Mouse (Mus musculus) spleen, postnatal 14 days (tissue): Measurements from ENCODE around the gene Trip12.

ENCODE experiments used
- DNase-seq, 2 experiments: peaks; one replicate each; pipeline ENCODE4 v3.0.0; 2021 to 2022; ENCODE audit warnings: low spot score in 2 of 2

Gene Trip12

DNA sequence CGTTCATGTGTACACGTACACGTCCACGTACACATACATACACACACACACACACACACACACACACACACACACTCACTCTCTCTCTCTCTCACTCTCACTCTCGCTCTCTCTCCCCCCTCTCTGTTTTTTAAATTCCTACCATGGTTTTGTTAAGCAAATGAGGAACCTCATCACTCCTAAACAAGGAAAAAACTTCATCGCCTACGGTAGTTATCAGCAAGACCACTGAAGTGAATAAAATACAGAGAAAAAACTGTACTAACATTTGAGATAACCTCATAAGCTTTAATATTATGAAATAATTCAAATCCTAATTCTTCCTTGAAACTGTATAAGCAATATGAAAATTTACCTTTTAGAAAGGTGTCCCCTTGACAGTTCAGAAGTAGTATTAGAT is 45.0 kb downstream of the Trip12 start:
- no peak for DNase-seq

- DNase-seq: no peak
These were observed 48.9 kb downstream of the Trip12 start for GRCm38 (mm10) chr1:84791393-84791792.

DNA sequence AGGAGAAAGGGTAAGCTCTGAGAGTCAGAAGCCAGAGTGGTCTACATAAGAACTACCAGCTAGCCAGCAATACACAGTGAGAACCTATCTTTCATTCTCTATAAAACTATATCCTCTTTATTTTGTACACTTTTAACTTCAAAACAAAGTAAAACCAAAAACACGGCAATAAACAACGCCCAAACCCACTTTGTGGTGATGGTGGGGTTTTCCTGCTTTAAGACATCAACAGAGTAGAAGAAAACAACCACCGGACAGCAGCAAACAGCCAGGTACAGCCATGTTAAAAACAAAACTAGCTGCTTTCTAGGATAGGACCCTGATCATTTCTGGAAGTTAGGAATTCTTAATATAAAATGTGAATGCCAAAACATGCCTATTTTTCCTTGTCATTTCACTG is 59.7 kb downstream of the Trip12 start:
- no peak for DNase-seq

- no peak for DNase-seq
These were observed 62.9 kb downstream of the Trip12 start for GRCm38 (mm10) chr1:84777455-84777854.

GRCm38 (mm10) chr1:84758843-84759242 is 81.5 kb downstream of the Trip12 start:
- no peak for DNase-seq

DNA sequence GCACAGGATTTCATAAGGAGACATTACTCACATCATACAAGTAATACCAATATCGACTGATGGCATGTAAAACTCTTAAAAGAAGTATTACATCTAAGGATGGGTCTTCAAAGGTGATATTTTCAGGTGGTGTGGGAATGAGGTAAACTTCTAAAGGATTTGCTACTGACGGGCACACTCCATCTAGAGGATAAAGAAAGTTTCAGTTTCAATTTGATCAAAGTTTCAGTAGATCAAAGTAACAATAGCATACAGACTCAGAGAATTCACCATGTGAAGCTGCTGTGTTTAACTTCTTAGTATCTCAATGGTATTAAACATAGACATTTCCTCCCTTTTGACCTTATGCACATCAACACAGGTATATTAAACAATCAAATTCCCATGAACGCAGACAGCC is 98.2 kb downstream of the Trip12 start:
- DNase-seq: no peak

DNA sequence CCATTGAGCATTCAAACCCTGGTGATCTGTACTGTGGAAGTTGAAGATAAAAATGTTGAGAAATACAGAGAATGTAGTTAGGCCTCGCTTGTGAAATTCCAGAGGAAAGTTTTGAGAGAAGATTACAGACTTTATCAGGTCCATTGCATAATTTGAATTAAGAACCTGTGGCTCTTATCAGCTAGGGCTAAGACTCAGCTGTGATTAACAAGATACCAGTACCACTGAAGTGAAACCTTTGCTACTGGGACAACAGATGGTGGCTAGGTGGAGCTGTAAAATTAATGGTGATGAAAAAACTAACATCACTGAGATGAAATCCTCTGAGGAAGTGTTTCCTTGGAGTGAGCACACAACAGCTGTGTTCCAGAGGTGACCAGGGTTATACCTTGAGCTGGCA is 100.2 kb downstream of the Trip12 start:
- no peak for DNase-seq

- no peak for DNase-seq
These were observed 103.2 kb downstream of the Trip12 start for GRCm38 (mm10) chr1:84737097-84737496.

DNA sequence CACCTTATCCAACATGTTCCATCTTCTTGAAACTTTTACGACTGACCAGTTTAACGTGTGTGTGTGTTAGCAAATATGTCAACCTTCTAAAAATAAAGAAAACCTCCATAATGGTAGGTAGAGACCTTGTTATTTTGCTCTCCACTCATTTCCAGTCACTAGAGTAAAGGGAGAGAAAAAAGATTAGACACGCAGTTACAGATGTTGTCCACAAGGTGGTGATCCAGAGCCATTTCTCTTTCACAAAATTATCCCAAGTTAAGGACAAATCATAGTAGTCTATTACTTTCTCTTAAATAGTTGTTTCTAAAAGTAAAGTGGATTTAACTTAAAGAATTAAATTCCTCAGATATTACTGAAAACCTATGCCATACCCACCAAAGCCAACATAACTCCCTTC is 106.5 kb downstream of the Trip12 start:
- no peak for DNase-seq

- DNase-seq: no peak
These were observed 108.6 kb downstream of the Trip12 start for GRCm38 (mm10) chr1:84731763-84732162.

GRCm38 (mm10) chr1:84722841-84723240 is 117.5 kb downstream of the Trip12 start:
- no peak for DNase-seq

DNA sequence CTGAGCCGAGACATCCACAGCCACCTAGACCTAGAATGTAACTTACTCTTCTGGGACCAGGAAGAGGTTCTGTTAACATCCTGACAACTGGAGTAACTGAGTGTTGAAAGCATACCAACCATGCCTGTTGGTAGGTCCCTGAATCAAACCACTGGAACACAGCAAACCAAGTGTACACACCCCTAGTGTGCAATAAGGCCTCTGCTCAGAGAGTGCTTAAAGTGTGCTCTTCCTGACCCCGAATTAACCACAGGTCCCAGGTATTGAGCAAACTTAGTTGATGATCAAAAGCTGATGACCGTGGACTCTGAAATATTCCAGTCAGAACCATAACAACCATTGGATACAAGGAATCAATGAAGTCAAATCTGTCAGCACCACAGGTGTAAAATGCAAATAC is 117.9 kb downstream of the Trip12 start:
- DNase-seq: no peak

DNA sequence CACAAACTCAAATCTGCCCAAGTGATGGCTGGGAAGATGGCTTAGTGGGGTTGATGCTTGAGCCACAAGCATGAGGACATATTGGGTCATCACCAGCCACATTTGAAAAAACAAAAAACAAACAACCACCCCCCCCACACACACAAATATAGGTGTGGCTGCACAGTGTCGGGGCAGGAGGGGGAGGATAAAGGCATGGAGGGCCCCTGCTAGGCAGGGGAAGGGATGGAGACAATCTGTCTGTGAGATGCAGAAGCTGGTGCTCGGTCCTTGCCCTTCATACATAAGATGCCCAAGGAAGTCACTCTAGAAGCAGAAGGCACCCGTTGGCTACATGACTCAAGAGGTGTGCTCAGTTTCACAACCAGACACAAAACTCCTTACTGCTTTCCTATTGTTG is 118.4 kb downstream of the Trip12 start:
- no peak for DNase-seq

- no peak for DNase-seq
These were observed 130.2 kb downstream of the Trip12 start for GRCm38 (mm10) chr1:84709810-84710785.

DNA sequence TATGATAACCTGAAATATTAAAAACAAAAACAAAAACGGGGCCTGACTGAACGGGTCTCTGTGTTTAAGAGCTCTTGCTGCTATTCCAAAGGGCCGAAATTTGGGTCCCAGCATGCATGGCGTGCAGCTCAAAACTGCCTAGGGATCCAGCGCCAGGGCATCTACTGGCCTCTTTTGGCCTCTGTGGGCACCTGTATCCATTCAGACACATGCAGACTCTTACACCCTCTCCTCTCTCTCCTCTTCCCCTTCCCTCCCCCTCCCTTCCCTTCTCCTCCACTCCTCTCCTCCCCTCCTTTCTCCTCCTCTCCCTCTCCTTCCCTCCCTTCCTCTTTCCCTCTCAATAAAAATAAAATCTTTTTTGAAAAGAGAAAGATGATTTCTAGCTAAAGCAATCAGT is 130.9 kb downstream of the Trip12 start:
- DNase-seq: no peak

- no peak for DNase-seq
These were observed 140.1 kb downstream of the Trip12 start for GRCm38 (mm10) chr1:84700254-84700653.

DNA sequence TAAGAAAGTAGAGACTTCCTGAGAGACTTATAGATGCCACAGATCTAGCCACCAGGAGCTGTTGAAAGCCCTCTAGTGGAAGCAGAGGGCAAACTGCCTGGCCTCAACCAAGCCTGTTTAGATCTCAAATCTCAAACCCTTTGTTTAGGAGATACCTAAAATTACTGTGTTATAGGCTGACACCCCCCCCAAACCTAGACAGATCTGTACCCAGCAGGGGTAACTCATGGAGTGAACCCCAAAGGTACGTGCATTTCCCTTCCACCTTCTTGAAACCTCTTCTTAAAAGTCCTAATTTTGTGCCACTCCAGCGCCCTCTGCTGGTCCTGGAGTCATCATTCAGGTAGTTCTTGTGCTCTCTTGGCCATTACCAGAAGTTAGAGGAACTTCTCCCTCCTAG is 143.2 kb downstream of the Trip12 start:
- no peak for DNase-seq

GRCm38 (mm10) chr1:84695517-84696411 is 144.6 kb downstream of the Trip12 start, which contains the start of gene Dner:
Gene Dner (minus strand): TSS chr1:84696221.
- peak in 1 of 2 experiments; percentile 24 for DNase-seq

- DNase-seq: no peak
These were observed 145.4 kb downstream of the Trip12 start for GRCm38 (mm10) chr1:84694688-84695474.

GRCm38 (mm10) chr1:84677910-84678309 is 162.4 kb downstream of the Trip12 start:
- DNase-seq: no peak
